9 mouse cellular contexts compared by ENCODE assay signal in genomic region chr6:97881935-97882334, GRCm38 (mm10).
DNase-seq lines count a peak whose midpoint lies in the region.
"Had no signal": no experiment of that assay in that cellular context is flagged by ENCODE, and none has a peak within 500 bp of the region (broad histone marks: within the 10 kb centered on the region; RNA-seq: fewer than 3 reads in every experiment).

No protein-coding gene starts in this region.

- peak; percentile 18 for DNase-seq in left cerebral cortex, postnatal 4 days
- DNase-seq in left cerebral cortex, adult 9 months (ENCODE audit: low spot score in 2 of 2) = no peak
- DNase-seq in cerebellum, adult 9-10 months = peak; percentile 84
- DNase-seq in gastrocnemius, postnatal 25 days = peak; percentile 17
- peak; percentile 66 for DNase-seq in mesoderm, embryonic 11.5 days (ENCODE audit: low read depth, low spot score)
- DNase-seq in thymus, postnatal 10 days (ENCODE audit: low spot score in 2 of 2) = no peak
- no peak for DNase-seq in left cerebral cortex, postnatal 14 days (ENCODE audit: low spot score in 2 of 2)
- DNase-seq in B cell, adult 2 months = no peak
- DNase-seq: forebrain, postnatal 0 days had no signal

- intact Hi-C loops in left cerebral cortex, postnatal 4 days (cut with DNase I) = no loop called here
- intact Hi-C loops in left cerebral cortex, postnatal 14 days (cut with DNase I) = no loop called here

Comparison
In these comparisons a context has a peak if more than half of its experiments do, and no peak if none do; other contexts are left out.
1. DNase-seq: peak in left cerebral cortex, postnatal 4 days (single experiment), cerebellum, adult 9-10 months (single experiment), gastrocnemius, postnatal 25 days (single experiment) and mesoderm, embryonic 11.5 days (single experiment); none in left cerebral cortex, adult 9 months (0 of 2), thymus, postnatal 10 days (0 of 2), left cerebral cortex, postnatal 14 days (0 of 2) and B cell, adult 2 months (0 of 2).